Mouse (Mus musculus): ENCODE measurements around the gene Ccdc73.

DNA sequence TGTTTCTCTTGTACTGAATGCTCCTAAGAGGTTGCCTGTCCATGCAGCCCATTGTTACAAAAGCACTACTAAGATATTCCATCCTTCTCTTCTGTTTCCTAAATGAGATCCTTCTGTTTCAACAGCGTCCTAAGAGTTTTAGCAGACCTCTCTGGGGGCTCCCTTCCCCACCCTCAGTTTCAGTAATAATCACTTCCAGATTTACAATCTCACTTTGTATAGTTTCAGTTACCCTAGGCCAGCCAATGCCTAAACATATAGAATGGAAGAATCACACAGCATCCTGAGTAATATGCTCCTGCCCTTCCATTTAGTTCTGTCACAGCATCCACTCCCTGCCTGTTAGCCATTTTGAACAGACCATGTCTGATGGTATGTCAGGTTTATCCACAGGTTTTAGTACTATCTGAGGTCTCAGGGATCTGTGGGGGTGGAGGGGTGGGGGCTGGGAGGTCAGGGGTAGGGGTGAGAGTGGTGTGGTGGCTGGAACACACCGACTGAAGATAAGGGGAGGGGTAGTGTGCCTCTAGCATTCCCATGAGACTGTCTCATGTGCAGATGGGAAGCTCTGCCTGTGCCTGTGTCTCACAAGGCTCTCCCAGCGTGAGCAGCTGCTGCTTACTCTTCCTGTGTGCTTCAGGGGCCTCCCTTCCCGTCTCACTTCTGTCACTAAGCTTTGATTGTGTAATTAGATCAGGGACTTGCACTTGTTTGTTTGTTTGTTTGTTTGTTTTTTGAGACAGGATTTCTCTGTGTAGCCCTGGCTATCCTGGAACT is 20.8 kb upstream of the Ccdc73 start:
- TF ChIP-seq CTCF (conservative IDR thresholded peaks at IDR 0.05; ENCODE audit: insufficient read depth, insufficient read length, low read depth, low read length) (no peak), POLR2A (IDR thresholded peaks at IDR 0.05; ENCODE audit: low read depth, low read length) (no peak)
